Mouse (Mus musculus) bone marrow, adult 2 months (tissue): ENCODE measurements around the gene Psg16. TPM values are rescaled to one million over a fixed set of nuclear protein-coding genes. Genes with fewer than 3 reads are reported as not detected.
A peak's percentile ranks its signal among the peaks of the same experiment; 100 is the strongest.
"Not testable (repeated sequence)": the region's sequence is repeated elsewhere in the genome, so short reads cannot be mapped to it uniquely, and the experiment has no call there.

ENCODE experiments used
- H3K27ac ChIP-seq: fragments of 200-500 bp; 2 replicates; pipeline ENCODE4 v1.5.1; 2012; ENCODE audit warnings: low read depth, mild to moderate bottlenecking, control low read depth, inconsistent platforms, low read length; ENCODE audit not compliant: control insufficient read depth, poor library complexity, insufficient read depth
- H3K4me1 ChIP-seq: fragments of 200-500 bp; 2 replicates; pipeline ENCODE4 v1.6.1; 2011; ENCODE audit warnings: low read length; ENCODE audit not compliant: control insufficient read depth, insufficient read depth
- H3K4me3 ChIP-seq: fragments of 200-500 bp; replicated peaks from 2 replicates; pipeline ENCODE3; 2011; ENCODE audit warnings: mild to moderate bottlenecking, low read depth, low read length, control low read depth; ENCODE audit not compliant: control insufficient read depth
- CTCF ChIP-seq: fragments of 200-500 bp; IDR thresholded peaks from 2 replicates; pipeline ENCODE4 v1.5.1; 2011; ENCODE audit warnings: low read length, control low read depth; ENCODE audit not compliant: control insufficient read depth, insufficient read depth
- POLR2A ChIP-seq: fragments of 200-500 bp; IDR thresholded peaks from 2 replicates; pipeline ENCODE4 v1.6.1; 2011; ENCODE audit warnings: low read depth, mild to moderate bottlenecking, control low read depth, low read length, borderline replicate concordance; ENCODE audit not compliant: control insufficient read depth
- WGBS: fragments of 180-500 bp; shearing (Covaris S2); methylation state at CpG from one replicate; pipeline ENCODE4 v1.1.7; 2018; 5-methylcytosine and 5-hydroxymethylcytosine counted together
- polyA plus RNA-seq: library from polyadenylated mRNA; stranded (reverse); fragments of >200 nt; gene quantifications from 2 replicates; pipeline ENCODE4 v1.2.4, GENCODE M21; 2011; ENCODE audit warnings: low replicate concordance; ENCODE audit not compliant: missing spikeins, insufficient read depth, insufficient read length

Psg16 gene
- polyA plus RNA-seq, 1 experiment = 1.1 TPM

GRCm38 (mm10) chr7:17060031-17060781, 13.6 kb upstream of the Psg16 start:
- WGBS = 7% methylated on average over 9 of the region's 9 CpGs
- no peak overlapping the region for H3K4me3 ChIP-seq
- TF ChIP-seq CTCF (no peak), POLR2A (peak; percentile 40; the same call in 1 of the 2 replicates)
- no peak overlapping the region; the same call in 1 of the 2 replicates for H3K27ac ChIP-seq
- peaks cover 6% of the 10 kb centered on the region for H3K4me1 ChIP-seq

- peaks cover 6% of the 10 kb centered on the region for H3K4me1 ChIP-seq
- TF ChIP-seq CTCF (peak; percentile 22; the same call in 1 of the 2 replicates), POLR2A (no peak)
- peak overlapping the region; percentile 31; the same call in 1 of the 2 replicates for H3K27ac ChIP-seq
- WGBS = 40% methylated on average over 22 of the region's 22 CpGs
- no peak overlapping the region for H3K4me3 ChIP-seq
Measured at GRCm38 (mm10) chr7:17060782-17061605, 12.8 kb upstream of the Psg16 start.

- 34% methylated on average over 15 of the region's 15 CpGs for WGBS
- H3K4me3 ChIP-seq = no peak within 1 kb of the TSS
- no peak for TF ChIP-seq POLR2A
- no peak for TF ChIP-seq CTCF
- H3K4me1 ChIP-seq = peaks cover 6% of the 10 kb centered on the region
- H3K27ac ChIP-seq = no peak within 1 kb of the TSS; the same call in 1 of the 2 replicates
Measured at GRCm38 (mm10) chr7:17062389-17062788, 11.5 kb upstream of the Psg16 start, which contains the start of gene Hif3a. Hif3a (minus strand) TSS chr7:17062427.

- no peak overlapping the region for H3K4me3 ChIP-seq
- TF ChIP-seq CTCF (no peak), POLR2A (no peak)
- no peak overlapping the region for H3K27ac ChIP-seq
- H3K4me1 ChIP-seq = peaks cover 6% of the 10 kb centered on the region
- WGBS = 6% methylated on average over 11 of the region's 11 CpGs
Measured at GRCm38 (mm10) chr7:17062845-17063244, 11.0 kb upstream of the Psg16 start.

- Histone ChIP-seq H3K4me3 (no peak overlapping the region), H3K4me1 (peaks cover 2% of the 10 kb centered on the region), H3K27ac (no peak overlapping the region)
- WGBS = 65% methylated on average over 9 of the region's 9 CpGs
- no peak for TF ChIP-seq CTCF
- TF ChIP-seq POLR2A = no peak
Measured at GRCm38 (mm10) chr7:17065620-17066019, 8.2 kb upstream of the Psg16 start.

- 0% methylated on average over 2 of the region's 2 CpGs for WGBS
Measured at GRCm38 (mm10) chr7:17066412-17066811, 7.4 kb upstream of the Psg16 start.

GRCm38 (mm10) chr7:17067000-17067399, 6.8 kb upstream of the Psg16 start:
- Histone ChIP-seq H3K4me1 (peaks cover 2% of the 10 kb centered on the region; the same call in 1 of the 2 replicates), H3K4me3 (no peak overlapping the region), H3K27ac (no peak overlapping the region)
- TF ChIP-seq POLR2A = no peak
- TF ChIP-seq CTCF = no peak

More at GRCm38 (mm10) chr7:17066412-17066811, 7.4 kb upstream of the Psg16 start:
- H3K4me3 ChIP-seq = no peak overlapping the region
- TF ChIP-seq CTCF = peak; percentile 81
- no peak for TF ChIP-seq POLR2A
- peaks cover 2% of the 10 kb centered on the region; the same call in 1 of the 2 replicates for H3K4me1 ChIP-seq
- no peak overlapping the region for H3K27ac ChIP-seq

GRCm38 (mm10) chr7:17067651-17068050, 6.2 kb upstream of the Psg16 start:
- WGBS = 57% methylated on average over 5 of the region's 5 CpGs
- H3K4me3 ChIP-seq, H3K4me1 ChIP-seq, H3K27ac ChIP-seq: not testable (repeated sequence)
